Mouse (Mus musculus) kidney, postnatal 0 days (tissue): ENCODE data around the gene Thap3. TPM values are rescaled to one million over a fixed set of nuclear protein-coding genes. Genes with fewer than 3 reads are reported as not detected.
A peak's percentile ranks its signal among the peaks of the same experiment; 100 is the strongest.

Experiments
- ATAC-seq: fragments of 200-750 bp; cut with Nextera tagmentation; replicated peaks from 2 replicates; pipeline ENCODE4 v1.8.0; 2017; ENCODE audit warnings: low read depth, moderate number of reproducible peaks, moderate TSS enrichment, moderate library complexity; ENCODE audit not compliant: low FRiP score
- DNase-seq: peaks from one replicate; pipeline ENCODE4 v3.0.0-alpha.2; 2016; ENCODE audit warnings: low spot score
- H3K27ac ChIP-seq: fragments of 300-500 bp; sonication (generic); 2 replicates; pipeline ENCODE4 v1.5.1; 2014; ENCODE audit warnings: mild to moderate bottlenecking
- H3K27me3 ChIP-seq: fragments of 300-500 bp; sonication (generic); 2 replicates; pipeline ENCODE4 v1.6.1; 2014; ENCODE audit warnings: low read length, mixed read lengths; ENCODE audit not compliant: insufficient read depth
- H3K36me3 ChIP-seq: fragments of 300-500 bp; sonication (generic); 2 replicates; pipeline ENCODE4 v1.6.1; 2014; ENCODE audit warnings: low read length, mixed read lengths; ENCODE audit not compliant: insufficient read depth
- H3K4me1 ChIP-seq: fragments of 300-500 bp; sonication (generic); replicated peaks from 2 replicates; pipeline ENCODE4 v1.6.1; 2014; ENCODE audit warnings: antibody characterized with exemption, low read length, mixed read lengths; ENCODE audit not compliant: insufficient read depth
- H3K4me2 ChIP-seq: fragments of 300-500 bp; sonication (generic); 2 replicates; pipeline ENCODE4 v1.6.1; 2014; ENCODE audit warnings: mild to moderate bottlenecking, low read length, moderate library complexity, mixed read lengths
- H3K4me3 ChIP-seq: fragments of 300-500 bp; sonication (generic); replicated peaks from 2 replicates; pipeline ENCODE4 v1.5.1; 2014; ENCODE audit warnings: low read depth, low read length
- H3K9ac ChIP-seq: fragments of 300-500 bp; sonication (generic); 2 replicates; pipeline ENCODE4 v1.6.1; 2014; ENCODE audit warnings: low read depth, low read length
- H3K9me3 ChIP-seq: fragments of 300-500 bp; sonication (generic); replicated peaks from 2 replicates; pipeline ENCODE4 v1.6.1; 2016; ENCODE audit warnings: low read length, inconsistent platforms, mixed read lengths
- CTCF ChIP-seq: IDR thresholded peaks from 2 replicates; pipeline ENCODE4 v1.5.1; 2016; ENCODE audit warnings: antibody characterized with exemption, low read depth, mild to moderate bottlenecking, moderate library complexity
- WGBS: fragments of 180-500 bp; shearing (Covaris S2); extraction: QIAGEN DNeasy Blood & Tissue Kit; methylation state at CpG from one replicate; pipeline ENCODE4 v1.1.7; 2014; 5-methylcytosine and 5-hydroxymethylcytosine counted together
- polyA plus RNA-seq: library from polyadenylated mRNA; unstranded; fragments of >200 nt; fragmentation: Nextera tagmentation; extraction: Ambion mirVana; gene quantifications from 2 replicates; pipeline ENCODE4 v1.2.1, GENCODE M21; 2015

Gene Thap3
- polyA plus RNA-seq, 1 experiment from 2014 or later: 35.1 TPM

DNA sequence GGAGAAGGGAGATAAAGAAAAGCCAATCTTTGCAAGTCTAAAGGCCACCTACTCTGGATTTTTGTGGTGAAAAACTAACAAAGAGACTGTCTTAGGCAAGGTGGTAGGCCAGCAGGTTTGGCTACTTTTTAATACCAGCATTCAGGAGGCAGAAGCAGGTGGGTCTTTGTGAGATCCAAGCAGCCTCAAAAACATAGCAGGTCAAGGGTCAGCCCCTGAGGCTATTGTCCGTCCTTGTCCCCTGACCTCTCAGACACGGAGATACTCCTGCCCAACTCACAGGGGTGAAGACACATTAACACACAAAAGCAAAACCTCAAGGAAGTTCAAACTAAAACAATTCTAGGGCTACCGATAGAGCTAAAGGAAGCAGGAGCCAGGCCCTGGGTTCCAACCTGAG is 18.0 kb upstream of the Thap3 start:
- TF ChIP-seq CTCF: no peak
- Histone ChIP-seq H3K36me3 (no peaks in the 10 kb centered on the region), H3K27me3 (no peaks in the 10 kb centered on the region), H3K27ac (peak overlapping the region; percentile 93), H3K4me2 (no peak overlapping the region), H3K9ac (no peak overlapping the region), H3K4me3 (no peak overlapping the region), H3K4me1 (peaks cover 29% of the 10 kb centered on the region), H3K9me3 (no peaks in the 10 kb centered on the region)
- WGBS: 58% methylated on average over 3 of the region's 3 CpGs
- DNase-seq (no peak), ATAC-seq (no peak)

DNA sequence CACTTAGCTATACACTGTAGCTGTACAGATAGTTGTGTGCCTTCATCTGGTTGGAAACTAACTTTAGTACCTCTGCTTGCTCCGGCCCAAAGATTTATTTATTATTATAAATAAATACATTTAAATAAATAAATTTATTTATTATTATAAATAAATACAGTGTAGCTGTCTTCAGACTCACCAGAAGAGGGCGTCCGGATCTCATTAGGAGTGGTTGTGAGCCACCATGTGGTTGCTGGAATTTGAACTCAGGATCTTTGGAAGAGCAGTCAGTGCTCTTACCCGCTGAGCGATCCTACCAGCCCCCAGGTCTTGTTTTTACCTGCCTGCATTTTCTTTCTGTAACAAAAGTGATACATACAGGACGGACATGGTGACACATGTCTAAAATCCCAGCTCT is 17.3 kb upstream of the Thap3 start:
- H3K4me2 ChIP-seq: no peak overlapping the region
- peak; percentile 54 for TF ChIP-seq CTCF
- WGBS: 78% methylated on average over 6 of the region's 6 CpGs
- H3K4me1 ChIP-seq: peaks cover 29% of the 10 kb centered on the region
- DNase-seq (no peak), ATAC-seq (no peak)
- H3K9ac ChIP-seq: no peak overlapping the region
- no peak overlapping the region for H3K4me3 ChIP-seq
- no peaks in the 10 kb centered on the region for H3K36me3 ChIP-seq
- H3K27me3 ChIP-seq: no peaks in the 10 kb centered on the region
- H3K9me3 ChIP-seq: no peaks in the 10 kb centered on the region
- H3K27ac ChIP-seq: no peak overlapping the region

GRCm38 (mm10) chr4:152002063-152002462 is 13.3 kb upstream of the Thap3 start:
- Histone ChIP-seq H3K9ac (no peak overlapping the region), H3K4me3 (no peak overlapping the region), H3K4me2 (no peak overlapping the region), H3K4me1 (0 out of 2 replicates have a peak, but pooled peaks cover 9% of the 10 kb centered on the region), H3K9me3 (no peaks in the 10 kb centered on the region), H3K27me3 (no peaks in the 10 kb centered on the region), H3K36me3 (no peaks in the 10 kb centered on the region), H3K27ac (no peak overlapping the region)
- no peak for TF ChIP-seq CTCF
- ATAC-seq (no peak), DNase-seq (no peak)
- WGBS: 96% methylated on average over 3 of the region's 3 CpGs

GRCm38 (mm10) chr4:152001335-152001734 is 12.5 kb upstream of the Thap3 start:
- Histone ChIP-seq H3K4me1 (0 out of 2 replicates have a peak, but pooled peaks cover 8% of the 10 kb centered on the region), H3K27ac (no peak overlapping the region), H3K36me3 (no peaks in the 10 kb centered on the region), H3K9me3 (no peaks in the 10 kb centered on the region), H3K9ac (no peak overlapping the region), H3K27me3 (no peaks in the 10 kb centered on the region), H3K4me2 (no peak overlapping the region), H3K4me3 (no peak overlapping the region)
- peak; percentile 51 for TF ChIP-seq CTCF
- ATAC-seq (no peak), DNase-seq (no peak)
- WGBS: 67% methylated on average over 4 of the region's 4 CpGs

- peak; percentile 56 for DNase-seq
Observed at GRCm38 (mm10) chr4:152000906-152001305, 12.1 kb upstream of the Thap3 start.

DNA sequence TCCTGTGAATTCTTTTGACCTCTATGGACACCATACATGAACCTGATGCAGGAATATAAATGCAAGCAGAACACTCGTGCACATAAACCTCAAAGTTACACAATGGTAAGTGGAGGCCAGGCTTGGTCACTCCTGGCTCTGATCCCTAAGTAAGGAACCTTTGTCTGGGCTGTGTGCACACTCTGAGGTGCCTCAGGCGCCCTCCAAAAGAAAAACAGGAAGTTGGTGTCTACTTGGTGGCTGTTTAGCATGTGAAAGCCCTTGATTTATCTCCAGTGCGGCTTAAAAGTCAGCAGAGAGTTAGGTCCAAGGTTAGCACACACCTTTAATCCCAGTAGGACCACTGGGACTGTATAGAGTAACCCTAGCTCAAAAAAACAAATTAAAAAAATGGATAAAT is 10.7 kb upstream of the Thap3 start:
- no peak for ATAC-seq
- H3K4me3 ChIP-seq: no peak overlapping the region
- H3K4me2 ChIP-seq: no peak overlapping the region
- no peaks in the 10 kb centered on the region for H3K9me3 ChIP-seq
- H3K27me3 ChIP-seq: no peaks in the 10 kb centered on the region
- WGBS: 61% methylated on average over 3 of the region's 3 CpGs
- H3K36me3 ChIP-seq: no peaks in the 10 kb centered on the region
- DNase-seq: no peak
- H3K9ac ChIP-seq: no peak overlapping the region
- TF ChIP-seq CTCF: no peak
- no peak overlapping the region for H3K27ac ChIP-seq
- 0 out of 2 replicates have a peak, but pooled peaks cover 10% of the 10 kb centered on the region for H3K4me1 ChIP-seq

More at GRCm38 (mm10) chr4:152000906-152001305, 12.1 kb upstream of the Thap3 start:
- Histone ChIP-seq H3K36me3 (no peaks in the 10 kb centered on the region), H3K4me1 (0 out of 2 replicates have a peak, but pooled peaks cover 8% of the 10 kb centered on the region), H3K4me2 (no peak overlapping the region), H3K27me3 (no peaks in the 10 kb centered on the region), H3K27ac (no peak overlapping the region), H3K9ac (no peak overlapping the region), H3K9me3 (no peaks in the 10 kb centered on the region), H3K4me3 (no peak overlapping the region)
- no peak for TF ChIP-seq CTCF
- 12% methylated on average over 4 of the region's 4 CpGs for WGBS
- no peak for ATAC-seq

DNA sequence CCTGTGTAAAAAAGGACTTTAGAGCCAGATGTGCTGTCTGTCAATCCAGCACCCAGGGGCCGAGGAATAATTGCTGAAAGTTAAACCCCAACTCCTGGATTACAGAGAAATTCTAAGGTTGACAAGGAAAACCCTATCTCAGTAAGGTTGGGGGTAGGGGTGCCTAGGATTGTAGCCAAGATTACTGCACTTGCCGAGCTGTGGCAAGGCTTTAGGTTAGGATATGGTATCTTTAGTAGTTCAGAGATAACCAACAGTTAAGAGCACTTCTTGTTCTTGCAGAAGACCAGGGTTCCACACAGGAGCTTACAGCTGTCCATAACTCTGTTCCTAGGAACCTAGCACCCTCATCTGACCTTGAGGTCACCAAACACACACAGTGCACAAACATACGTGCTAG is 8.9 kb upstream of the Thap3 start:
- no peak for ATAC-seq
- DNase-seq: no peak
- H3K9ac ChIP-seq: no peak overlapping the region
- peak overlapping the region; percentile 99; the same call in 1 of the 2 replicates for H3K4me3 ChIP-seq
- H3K4me2 ChIP-seq: peak overlapping the region; percentile 88
- TF ChIP-seq CTCF: no peak
- peaks cover 18% of the 10 kb centered on the region; the same call in 1 of the 2 replicates for H3K4me1 ChIP-seq
- 59% methylated on average over 3 of the region's 3 CpGs for WGBS
- no peak overlapping the region for H3K27ac ChIP-seq
- no peaks in the 10 kb centered on the region for H3K27me3 ChIP-seq
- H3K9me3 ChIP-seq: no peaks in the 10 kb centered on the region
- 0 out of 2 replicates have a peak, but pooled peaks cover under 1% of the 10 kb centered on the region for H3K36me3 ChIP-seq
